Mouse (Mus musculus): ENCODE measurements around the gene Gabarapl2.

Gene Gabarapl2

DNA sequence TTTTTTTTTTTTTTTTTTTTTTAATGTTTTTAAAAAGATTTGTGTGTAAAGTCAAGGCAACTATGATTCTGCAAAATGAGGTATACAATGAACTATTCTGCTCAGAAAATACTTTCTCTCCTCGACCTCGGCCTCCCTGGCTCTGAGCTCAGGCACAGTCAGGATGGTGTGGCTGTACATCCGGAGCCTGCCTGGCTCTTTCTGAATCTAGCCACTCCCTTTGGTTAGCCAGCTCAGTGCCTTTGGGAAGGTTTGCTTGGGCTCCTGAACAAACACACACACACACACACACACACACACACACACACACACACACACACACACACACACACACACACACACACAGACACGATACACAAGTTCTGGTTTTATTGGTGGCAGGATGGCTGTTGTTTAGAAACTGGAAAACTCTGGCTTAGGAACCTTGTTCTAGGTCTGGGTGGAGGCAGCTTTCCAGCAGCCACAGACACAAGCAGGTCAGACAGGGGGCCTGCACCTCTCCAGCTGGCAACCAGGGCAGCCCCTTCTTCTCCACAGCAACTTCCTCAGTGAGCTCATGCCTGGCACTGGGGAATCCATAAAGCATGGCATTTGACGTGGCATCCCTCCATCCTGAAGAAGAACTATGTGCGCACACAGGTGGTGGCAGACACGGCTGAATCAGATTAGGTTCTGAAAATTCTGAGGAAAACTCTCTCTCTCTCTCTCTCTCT, 24.5 kb downstream of the Gabarapl2 start:
- no peak for DNase-seq (ENCODE audit: extremely low read depth, low read depth, low spot score)

DNA sequence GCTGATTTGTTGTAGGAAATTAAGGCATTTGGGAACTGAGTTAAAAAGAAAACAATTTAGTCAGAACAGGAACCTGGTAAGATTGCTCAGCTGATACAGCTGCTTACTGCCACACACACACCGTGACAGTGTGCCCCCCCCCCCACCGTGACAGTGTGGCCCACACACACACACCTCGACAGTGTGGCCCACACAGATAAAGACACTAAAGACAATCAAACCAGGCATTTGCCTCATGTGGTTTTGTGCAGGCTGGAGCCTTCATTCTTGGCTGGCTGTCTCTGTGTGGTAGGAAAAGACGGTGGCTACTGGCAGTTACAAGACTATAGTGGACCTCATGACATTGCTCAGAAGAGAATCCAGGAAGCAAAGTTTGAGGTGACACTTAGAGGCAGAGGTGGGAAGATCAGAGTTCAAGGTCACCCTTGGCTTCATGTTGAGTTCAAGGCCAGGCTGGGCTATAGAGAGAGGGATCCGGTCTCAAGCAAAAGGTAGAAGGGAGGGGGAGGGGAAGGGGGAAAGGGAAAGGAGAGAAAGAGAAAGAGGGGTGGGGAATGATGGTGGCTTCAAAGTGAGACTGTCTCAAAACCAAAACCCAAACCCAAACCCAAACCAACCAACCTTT, 26.9 kb downstream of the Gabarapl2 start:
- DNase-seq (ENCODE audit: extremely low read depth, low read depth, low spot score) = no peak

DNA sequence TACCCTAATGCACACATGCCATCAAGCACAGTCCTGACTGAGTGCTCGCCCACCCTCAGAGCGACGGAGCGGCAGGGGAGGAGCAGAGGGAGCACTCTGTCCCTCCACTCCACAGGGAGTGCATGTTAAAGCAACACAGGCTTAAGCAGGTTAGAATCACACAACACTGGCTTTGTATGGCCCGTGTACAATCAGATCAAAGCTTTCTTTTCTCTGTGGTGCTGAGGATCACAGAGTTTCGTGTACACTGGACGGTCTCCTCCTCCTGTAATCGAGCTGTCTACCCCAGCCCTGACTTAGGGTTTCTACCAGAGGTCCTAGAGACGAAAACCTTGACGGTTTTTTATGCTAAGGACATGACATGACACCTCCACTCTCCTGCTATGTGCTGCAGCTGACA, 28.0 kb downstream of the Gabarapl2 start:
- DNase-seq (ENCODE audit: extremely low read depth, low read depth, low spot score) = no peak

GRCm38 (mm10) chr8:111968991-111969390, 28.5 kb downstream of the Gabarapl2 start:
- DNase-seq (ENCODE audit: extremely low read depth, low read depth, low spot score) = no peak

DNA sequence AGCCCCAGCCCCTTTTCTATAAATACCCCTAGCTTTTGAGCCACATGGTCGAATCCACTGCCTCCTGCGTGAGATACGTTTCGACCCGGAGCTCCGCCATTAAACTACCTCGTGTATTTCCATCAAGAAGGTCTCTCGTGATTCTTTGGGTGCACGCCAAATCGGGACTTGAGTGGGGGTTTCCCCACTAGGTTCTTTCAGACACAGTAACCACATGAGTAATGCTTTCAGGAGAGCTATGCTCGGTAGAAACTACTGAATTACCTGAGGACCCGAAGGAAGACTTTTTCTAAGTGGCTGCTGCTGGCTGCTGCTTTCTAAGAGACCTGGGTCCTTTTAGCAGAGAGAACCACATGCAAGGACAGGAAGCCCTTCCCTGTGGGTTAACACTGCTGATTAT, 33.6 kb downstream of the Gabarapl2 start:
- DNase-seq (ENCODE audit: extremely low read depth, low read depth, low spot score) = no peak

DNA sequence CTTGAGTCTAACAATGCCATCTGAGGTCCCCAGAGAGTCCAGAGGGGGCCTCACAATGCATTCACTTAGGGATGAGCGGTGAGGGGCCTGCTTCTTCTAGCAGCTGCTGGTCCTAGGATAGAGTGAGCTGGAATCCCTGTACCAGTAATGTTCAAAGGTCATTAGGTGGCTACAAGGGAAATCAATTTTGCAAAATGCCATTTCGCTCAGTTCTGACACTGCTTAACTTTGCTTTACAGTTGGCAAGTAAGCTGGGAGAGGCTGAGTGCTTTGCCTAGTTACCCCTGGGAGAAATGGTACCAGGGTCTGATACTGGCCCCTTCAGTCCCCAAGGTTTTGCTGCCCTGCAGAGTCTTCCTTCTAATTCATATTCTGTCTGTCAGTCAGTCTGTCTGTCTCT, 35.2 kb downstream of the Gabarapl2 start:
- no peak for DNase-seq (ENCODE audit: extremely low read depth, low read depth, low spot score)

- no peak for DNase-seq (ENCODE audit: extremely low read depth, low read depth, low spot score)
Observed at GRCm38 (mm10) chr8:111976326-111976725, 35.8 kb downstream of the Gabarapl2 start.

- DNase-seq (ENCODE audit: extremely low read depth, low read depth, low spot score) = no peak
Observed at GRCm38 (mm10) chr8:111978147-111978546, 37.6 kb downstream of the Gabarapl2 start.

DNA sequence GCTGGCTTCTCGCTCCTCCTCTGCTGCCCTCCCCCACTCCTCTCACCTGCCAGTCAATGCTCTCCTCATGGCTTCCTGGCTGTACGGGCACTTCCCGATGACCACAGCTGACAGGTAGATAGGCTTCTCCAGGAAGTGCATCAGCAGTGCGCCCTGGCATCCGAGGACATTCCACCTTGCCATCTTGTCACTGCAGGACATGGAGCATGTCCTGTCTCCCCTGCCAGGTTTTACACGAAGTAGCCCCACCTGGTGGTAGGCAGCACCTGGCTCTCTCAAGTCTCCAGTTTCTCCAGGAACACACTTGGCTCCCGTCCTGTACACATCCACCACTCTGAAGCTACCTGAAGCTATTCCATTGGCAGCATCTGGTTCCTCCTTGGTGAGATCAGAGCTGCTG, 41.6 kb downstream of the Gabarapl2 start:
- DNase-seq (ENCODE audit: extremely low read depth, low read depth, low spot score) = no peak

GRCm38 (mm10) chr8:111984511-111984910, 44.0 kb downstream of the Gabarapl2 start:
- no peak for DNase-seq (ENCODE audit: extremely low read depth, low read depth, low spot score)

GRCm38 (mm10) chr8:111989911-111990310, 49.4 kb downstream of the Gabarapl2 start:
- DNase-seq (ENCODE audit: extremely low read depth, low read depth, low spot score) = no peak

GRCm38 (mm10) chr8:111991278-111991677, 50.8 kb downstream of the Gabarapl2 start:
- DNase-seq (ENCODE audit: extremely low read depth, low read depth, low spot score) = no peak

DNA sequence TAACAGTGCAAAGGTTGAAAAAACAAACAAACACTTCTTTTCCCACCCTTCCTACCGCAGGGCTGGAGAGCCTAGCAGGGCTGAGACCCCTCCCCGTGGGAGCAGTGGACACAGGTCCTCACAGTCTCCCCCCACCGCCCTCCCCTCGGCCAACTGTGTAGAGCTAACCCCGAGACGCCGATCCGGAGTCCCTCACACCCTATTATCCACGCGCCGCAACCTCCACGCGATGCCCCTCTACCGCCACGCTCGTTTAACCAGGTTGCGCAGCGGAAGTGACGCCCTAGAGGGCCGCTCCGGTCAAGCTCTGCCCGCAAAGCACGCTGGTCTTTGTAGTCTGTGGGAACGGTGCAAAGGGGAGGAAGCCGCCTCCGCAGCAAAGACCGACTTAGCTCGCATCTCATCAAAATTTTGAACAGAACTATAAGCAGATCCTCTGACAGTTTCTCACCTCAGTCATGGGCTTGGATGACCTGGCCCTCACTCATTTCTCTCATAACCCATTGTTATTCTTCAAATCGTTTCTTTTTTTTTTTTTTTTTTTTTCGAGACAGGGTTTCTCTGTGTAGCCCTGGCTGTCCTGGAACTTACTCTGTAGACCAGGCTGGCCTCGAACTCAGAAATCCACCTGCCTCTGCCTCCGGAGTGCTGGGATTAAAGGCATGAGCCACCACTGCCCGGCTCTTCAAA, 51.7 kb downstream of the Gabarapl2 start, which contains the start of gene Adat1:
Gene Adat1 (minus strand): TSS at position 290 of the 690 bp plus-strand sequence.
- DNase-seq (ENCODE audit: extremely low read depth, low read depth, low spot score) = no peak

GRCm38 (mm10) chr8:111992703-111993039, 52.2 kb downstream of the Gabarapl2 start:
- DNase-seq (ENCODE audit: extremely low read depth, low read depth, low spot score) = no peak

Data from fat pad, adult 2 months (tissue).